Mouse (Mus musculus): ENCODE data around the gene Metap2. TPM values are rescaled to one million over a fixed set of nuclear protein-coding genes. Genes with fewer than 3 reads are reported as not detected.
A peak's percentile ranks its signal among the peaks of the same experiment; 100 is the strongest.
"Not testable (repeated sequence)": the region's sequence is repeated elsewhere in the genome, so short reads cannot be mapped to it uniquely, and the experiment has no call there.

Gene Metap2
- polyA plus RNA-seq, 1 experiment from 2014 or later: 179 TPM

DNA sequence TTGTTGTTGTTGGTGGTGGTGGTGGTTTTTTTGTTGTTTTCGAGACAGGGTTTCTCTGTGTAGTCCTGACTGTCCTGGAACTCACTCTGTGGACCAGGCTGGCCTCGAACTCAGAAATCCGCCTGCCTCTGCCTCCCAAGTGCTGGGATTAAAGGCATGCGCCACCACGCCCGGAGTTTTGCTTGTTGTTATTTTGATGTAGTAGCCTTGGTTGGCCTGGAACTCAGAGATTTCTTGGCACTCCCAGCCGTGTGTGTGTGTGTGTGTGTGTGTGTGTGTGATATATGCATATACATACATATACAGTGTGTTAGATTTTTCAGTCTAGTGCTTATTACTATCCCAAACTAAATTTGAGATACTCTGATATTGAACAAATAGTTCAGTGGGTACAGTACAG is 61.8 kb downstream of the Metap2 start:
- not testable (repeated sequence) for ATAC-seq (ENCODE audit: insufficient read depth, low FRiP score, low read depth); H3K4me3 ChIP-seq (replicated peaks); H3K9me3 ChIP-seq; H3K4me2 ChIP-seq; H3K27ac ChIP-seq; H3K36me3 ChIP-seq; H3K9ac ChIP-seq
- whole genome bisulfite sequencing: 83% methylated on average over 7 of the region's 7 CpGs
- peaks cover 31% of the 10 kb centered on the region for H3K27me3 ChIP-seq (replicated peaks)
- H3K4me1 ChIP-seq: peaks cover 16% of the 10 kb centered on the region

GRCm38 (mm10) chr10:93834394-93834745 is 62.5 kb downstream of the Metap2 start:
- Histone ChIP-seq H3K4me2 (peak overlapping the region; percentile 99), H3K27ac (no peak overlapping the region), H3K9me3 (no peaks in the 10 kb centered on the region), H3K4me1 (peaks cover 16% of the 10 kb centered on the region), H3K27me3 (replicated peaks) (peaks cover 37% of the 10 kb centered on the region), H3K36me3 (no peaks in the 10 kb centered on the region), H3K9ac (no peak overlapping the region), H3K4me3 (replicated peaks) (peak overlapping the region; percentile 63)
- 5% methylated on average over 13 of the region's 13 CpGs for WGBS
- ATAC-seq (ENCODE audit: insufficient read depth, low FRiP score, low read depth): no peak

GRCm38 (mm10) chr10:93833699-93834393 is 63.0 kb downstream of the Metap2 start:
- Histone ChIP-seq H3K4me3 (replicated peaks) (peak overlapping the region; percentile 63), H3K36me3 (no peaks in the 10 kb centered on the region), H3K27me3 (replicated peaks) (peaks cover 37% of the 10 kb centered on the region), H3K9me3 (no peaks in the 10 kb centered on the region), H3K27ac (no peak overlapping the region), H3K4me1 (peaks cover 16% of the 10 kb centered on the region), H3K4me2 (peak overlapping the region; percentile 99), H3K9ac (peak overlapping the region; percentile 16; the same call in 1 of the 2 replicates)
- WGBS: under 1% methylated on average over 72 of the region's 75 CpGs
- ATAC-seq (ENCODE audit: insufficient read depth, low FRiP score, low read depth): peak; percentile 88; the same call in 1 of the 2 replicates

- no peak for ATAC-seq (ENCODE audit: insufficient read depth, low FRiP score, low read depth)
- Histone ChIP-seq H3K9ac (no peak overlapping the region), H3K4me2 (peak overlapping the region; percentile 99), H3K27me3 (replicated peaks) (peaks cover 37% of the 10 kb centered on the region), H3K9me3 (no peaks in the 10 kb centered on the region), H3K27ac (no peak overlapping the region), H3K36me3 (no peaks in the 10 kb centered on the region), H3K4me1 (peaks cover 16% of the 10 kb centered on the region), H3K4me3 (replicated peaks) (peak overlapping the region; percentile 63)
- WGBS: 3% methylated on average over 16 of the region's 16 CpGs
Measured at GRCm38 (mm10) chr10:93833370-93833698, 63.6 kb downstream of the Metap2 start.

DNA sequence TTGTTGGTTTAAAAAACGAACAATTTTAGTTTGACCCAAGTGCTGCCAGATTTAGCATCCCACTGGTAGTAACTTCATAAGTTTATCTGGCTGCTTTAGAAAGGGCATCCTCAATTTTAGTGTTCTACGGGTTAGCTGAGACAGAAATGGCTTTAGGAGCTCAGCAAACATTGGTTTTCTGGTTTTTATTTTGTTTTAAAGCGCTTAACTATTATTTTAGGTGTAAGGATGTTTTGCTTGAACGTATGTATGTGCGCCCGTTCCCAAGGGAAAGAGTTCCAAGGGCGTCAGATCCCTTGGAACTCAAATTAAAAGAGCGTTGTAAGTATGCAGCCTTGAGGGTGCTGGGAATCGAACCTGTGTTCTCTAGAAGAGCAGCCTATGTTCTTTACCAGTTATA is 64.1 kb downstream of the Metap2 start:
- Histone ChIP-seq H3K9ac (no peak overlapping the region), H3K4me3 (replicated peaks) (no peak overlapping the region), H3K4me2 (no peak overlapping the region), H3K9me3 (no peaks in the 10 kb centered on the region), H3K36me3 (no peaks in the 10 kb centered on the region), H3K27me3 (replicated peaks) (peaks cover 37% of the 10 kb centered on the region), H3K4me1 (peaks cover 16% of the 10 kb centered on the region), H3K27ac (no peak overlapping the region)
- ATAC-seq (ENCODE audit: insufficient read depth, low FRiP score, low read depth): no peak
- WGBS: 31% methylated on average over 9 of the region's 9 CpGs

- no peak overlapping the region for H3K27ac ChIP-seq
- peaks cover 16% of the 10 kb centered on the region for H3K4me1 ChIP-seq
- peak overlapping the region; percentile 39 for H3K4me2 ChIP-seq
- H3K4me3 ChIP-seq (replicated peaks): no peak overlapping the region; the same call in 1 of the 2 replicates
- 8% methylated on average over 18 of the region's 18 CpGs for WGBS
- H3K27me3 ChIP-seq (replicated peaks): peaks cover 37% of the 10 kb centered on the region
- no peaks in the 10 kb centered on the region for H3K9me3 ChIP-seq
- no peak overlapping the region for H3K9ac ChIP-seq
- no peak for ATAC-seq (ENCODE audit: insufficient read depth, low FRiP score, low read depth)
- no peaks in the 10 kb centered on the region for H3K36me3 ChIP-seq
Measured at GRCm38 (mm10) chr10:93831730-93832574, 64.9 kb downstream of the Metap2 start.

GRCm38 (mm10) chr10:93830931-93831729 is 65.8 kb downstream of the Metap2 start, which contains the start of gene Usp44:
Gene Usp44 (plus strand): TSS chr10:93831555.
- H3K9ac ChIP-seq: no peak within 1 kb of the TSS
- H3K4me1 ChIP-seq: peaks cover 16% of the 10 kb centered on the region
- no peak for ATAC-seq (ENCODE audit: insufficient read depth, low FRiP score, low read depth)
- no peaks in the 10 kb centered on the region for H3K36me3 ChIP-seq
- peaks cover 37% of the 10 kb centered on the region for H3K27me3 ChIP-seq (replicated peaks)
- 14% methylated on average over 22 of the region's 22 CpGs for WGBS
- H3K9me3 ChIP-seq: no peaks in the 10 kb centered on the region
- no peak within 1 kb of the TSS; the same call in 1 of the 2 replicates for H3K4me3 ChIP-seq (replicated peaks)
- peak within 1 kb of the TSS; percentile 39 for H3K4me2 ChIP-seq
- H3K27ac ChIP-seq: no peak within 1 kb of the TSS

DNA sequence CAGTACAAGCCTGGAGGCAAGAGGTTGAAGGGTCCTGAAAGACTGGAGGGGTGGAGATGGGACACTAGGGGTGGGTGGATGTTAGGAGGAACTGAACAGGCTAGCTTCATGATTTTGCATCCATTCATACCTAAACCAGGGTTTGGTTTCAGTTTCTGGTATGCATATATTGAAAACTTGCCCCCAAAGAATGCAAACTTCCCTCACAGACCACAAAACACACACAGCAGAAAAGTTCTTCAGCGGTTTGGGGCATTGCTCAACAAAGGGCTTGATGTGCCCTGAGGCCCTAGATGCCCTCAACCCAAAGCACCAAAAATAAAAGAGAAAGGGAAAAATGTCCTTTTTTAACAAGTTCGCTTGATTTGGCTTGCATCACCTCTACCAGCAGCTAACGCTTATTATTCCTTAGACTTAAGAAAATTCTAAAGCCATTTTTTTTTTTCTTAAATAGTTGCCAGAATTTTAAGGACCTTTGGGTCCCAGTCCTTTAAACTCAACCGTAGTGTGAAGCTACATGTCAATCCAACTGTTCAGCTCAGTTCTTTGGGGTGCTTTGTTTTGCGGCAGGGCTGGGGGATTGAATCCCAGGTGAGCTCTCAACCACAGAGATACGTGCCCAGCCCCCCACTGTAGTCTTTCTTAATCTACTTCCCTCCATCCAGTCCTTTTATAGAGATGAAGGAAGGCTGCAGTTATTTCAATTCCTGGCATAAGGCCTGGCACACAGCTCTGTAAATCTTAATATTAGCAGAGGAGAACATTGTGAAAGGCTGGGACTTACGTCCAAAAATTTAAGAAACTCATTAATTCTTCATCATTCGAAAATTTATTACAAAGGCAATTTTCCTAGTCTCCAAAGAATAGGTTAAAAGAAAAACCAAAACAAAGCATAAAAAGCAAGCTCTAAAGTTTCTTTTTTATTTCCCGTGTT is 66.7 kb downstream of the Metap2 start:
- Histone ChIP-seq H3K9ac (no peak overlapping the region), H3K9me3 (no peaks in the 10 kb centered on the region), H3K4me3 (replicated peaks) (no peak overlapping the region), H3K4me2 (no peak overlapping the region), H3K27ac (no peak overlapping the region), H3K27me3 (replicated peaks) (peaks cover 33% of the 10 kb centered on the region), H3K4me1 (peaks cover 16% of the 10 kb centered on the region), H3K36me3 (no peaks in the 10 kb centered on the region)
- 47% methylated on average over 9 of the region's 9 CpGs for WGBS
- no peak for ATAC-seq (ENCODE audit: insufficient read depth, low FRiP score, low read depth)

DNA sequence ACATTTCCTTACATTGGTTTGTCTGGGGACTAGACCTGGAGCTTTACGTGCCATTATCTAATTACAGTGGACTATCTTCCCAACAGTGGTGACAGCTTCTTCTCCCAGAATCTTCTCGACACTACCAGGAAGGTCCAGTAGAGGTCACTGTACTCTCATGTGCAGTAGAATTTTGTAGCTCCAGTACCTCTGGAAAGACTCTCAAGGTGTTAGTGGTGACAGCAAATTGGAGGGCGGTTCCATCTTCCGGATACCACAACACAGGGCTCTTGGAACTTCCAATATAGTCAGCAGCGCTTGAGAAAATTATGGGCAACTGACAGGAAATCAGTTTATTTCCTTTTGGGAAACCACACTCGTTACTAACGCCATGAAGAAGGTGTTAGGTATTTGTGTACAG is 78.2 kb downstream of the Metap2 start:
- ATAC-seq (ENCODE audit: insufficient read depth, low FRiP score, low read depth): no peak; the same call in 1 of the 2 replicates
- H3K4me3 ChIP-seq (replicated peaks): no peak overlapping the region
- 33% methylated on average over 7 of the region's 7 CpGs for WGBS
- H3K9ac ChIP-seq: no peak overlapping the region
- H3K36me3 ChIP-seq: no peaks in the 10 kb centered on the region
- H3K9me3 ChIP-seq: no peaks in the 10 kb centered on the region
- H3K4me1 ChIP-seq: no peaks in the 10 kb centered on the region
- H3K27ac ChIP-seq: no peak overlapping the region
- H3K27me3 ChIP-seq (replicated peaks): no peaks in the 10 kb centered on the region
- H3K4me2 ChIP-seq: no peak overlapping the region

- no peaks in the 10 kb centered on the region for H3K36me3 ChIP-seq
- no peaks in the 10 kb centered on the region for H3K9me3 ChIP-seq
- no peaks in the 10 kb centered on the region for H3K4me1 ChIP-seq
- no peak overlapping the region for H3K9ac ChIP-seq
- ATAC-seq (ENCODE audit: insufficient read depth, low FRiP score, low read depth): no peak
- WGBS: 71% methylated on average over 10 of the region's 10 CpGs
- no peak overlapping the region for H3K27ac ChIP-seq
- H3K4me3 ChIP-seq (replicated peaks): no peak overlapping the region
- no peaks in the 10 kb centered on the region for H3K27me3 ChIP-seq (replicated peaks)
- H3K4me2 ChIP-seq: no peak overlapping the region
Measured at GRCm38 (mm10) chr10:93813755-93814154, 83.1 kb downstream of the Metap2 start.

Measured in stomach, embryonic 15.5 days (tissue).